Mouse (Mus musculus) heart, embryonic 16.5 days (tissue): Measurements from ENCODE around the gene Itga10. TPM values are rescaled to one million over a fixed set of nuclear protein-coding genes. Genes with fewer than 3 reads are reported as not detected.
"Not testable (repeated sequence)": the region's sequence is repeated elsewhere in the genome, so short reads cannot be mapped to it uniquely, and the experiment has no call there.

Source experiments
- ATAC-seq: fragments of 200-750 bp; cut with Nextera tagmentation; replicated peaks from 2 replicates; pipeline ENCODE4 v1.8.0; 2017; ENCODE audit warnings: moderate number of reproducible peaks; ENCODE audit not compliant: insufficient read depth, low FRiP score; ENCODE audit errors: extremely low read depth
- H3K27ac ChIP-seq: fragments of 300-500 bp; sonication (generic); 2 replicates; pipeline ENCODE4 v1.5.1; 2014; ENCODE audit warnings: mild to moderate bottlenecking, low read length, control low read depth, moderate library complexity
- H3K27me3 ChIP-seq: fragments of 300-500 bp; sonication (generic); 2 replicates; pipeline ENCODE4 v1.6.1; 2014; ENCODE audit warnings: low read length, mixed read lengths; ENCODE audit not compliant: control insufficient read depth, insufficient read depth
- H3K36me3 ChIP-seq: fragments of 300-500 bp; sonication (generic); 2 replicates; pipeline ENCODE4 v1.6.1; 2014; ENCODE audit not compliant: control insufficient read depth, insufficient read depth
- H3K4me1 ChIP-seq: fragments of 300-500 bp; sonication (generic); 2 replicates; pipeline ENCODE4 v1.6.1; 2014; ENCODE audit warnings: low read length, mixed read lengths; ENCODE audit not compliant: control insufficient read depth, insufficient read depth
- H3K4me2 ChIP-seq: fragments of 300-500 bp; sonication (generic); 2 replicates; pipeline ENCODE4 v1.6.1; 2014; ENCODE audit warnings: low read depth, mild to moderate bottlenecking, control low read depth, low read length
- H3K4me3 ChIP-seq: fragments of 300-500 bp; sonication (generic); 2 replicates; pipeline ENCODE4 v1.5.1; 2014; ENCODE audit warnings: mild to moderate bottlenecking, control low read depth, low read length
- H3K9ac ChIP-seq: fragments of 300-500 bp; sonication (generic); 2 replicates; pipeline ENCODE4 v1.6.1; 2014; ENCODE audit warnings: low read length, control low read depth
- H3K9me3 ChIP-seq: fragments of 300-500 bp; sonication (generic); replicated peaks from 2 replicates; pipeline ENCODE4 v1.6.1; 2016; ENCODE audit warnings: low read length; ENCODE audit not compliant: control insufficient read depth
- WGBS: fragments of 180-500 bp; shearing (Covaris S2); extraction: QIAGEN DNeasy Blood & Tissue Kit; methylation state at CpG from one replicate; pipeline ENCODE4 v1.1.7; 2014; 5-methylcytosine and 5-hydroxymethylcytosine counted together
- polyA plus RNA-seq: library from polyadenylated mRNA; unstranded; fragments of >200 nt; fragmentation: Nextera tagmentation; extraction: Ambion mirVana; gene quantifications from 2 replicates; pipeline ENCODE4 v1.2.1, GENCODE M21; 2015

Gene Itga10
- polyA plus RNA-seq, 1 experiment from 2014 or later = 0.83 TPM

DNA sequence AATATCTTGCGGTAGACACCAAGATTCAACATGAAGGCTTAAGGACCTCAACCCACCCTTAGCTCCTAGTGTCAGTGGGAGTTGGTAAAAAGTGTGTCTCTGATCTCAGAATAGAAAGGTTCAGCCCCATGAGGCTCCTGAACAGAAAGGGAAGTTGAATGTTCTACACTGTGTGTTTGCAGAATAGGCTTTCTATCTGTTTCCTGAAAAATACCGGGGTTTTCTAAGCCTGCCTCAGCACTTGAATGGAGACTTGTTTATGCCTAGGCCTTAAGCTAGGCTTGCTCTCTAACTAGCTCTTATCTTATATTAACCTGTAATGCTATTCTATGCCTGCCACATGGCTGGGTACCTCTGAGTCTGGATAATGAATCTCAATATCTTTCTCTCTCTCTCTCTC lies 15.5 kb downstream of the Itga10 start:
- Histone ChIP-seq H3K4me1 (peaks cover 9% of the 10 kb centered on the region), H3K4me3 (no peak overlapping the region), H3K27me3 (no peaks in the 10 kb centered on the region), H3K36me3 (no peaks in the 10 kb centered on the region), H3K4me2 (no peak overlapping the region), H3K9me3 (no peaks in the 10 kb centered on the region), H3K9ac (no peak overlapping the region), H3K27ac (no peak overlapping the region)
- no peak for ATAC-seq
- 71% methylated on average over 2 of the region's 2 CpGs for WGBS

DNA sequence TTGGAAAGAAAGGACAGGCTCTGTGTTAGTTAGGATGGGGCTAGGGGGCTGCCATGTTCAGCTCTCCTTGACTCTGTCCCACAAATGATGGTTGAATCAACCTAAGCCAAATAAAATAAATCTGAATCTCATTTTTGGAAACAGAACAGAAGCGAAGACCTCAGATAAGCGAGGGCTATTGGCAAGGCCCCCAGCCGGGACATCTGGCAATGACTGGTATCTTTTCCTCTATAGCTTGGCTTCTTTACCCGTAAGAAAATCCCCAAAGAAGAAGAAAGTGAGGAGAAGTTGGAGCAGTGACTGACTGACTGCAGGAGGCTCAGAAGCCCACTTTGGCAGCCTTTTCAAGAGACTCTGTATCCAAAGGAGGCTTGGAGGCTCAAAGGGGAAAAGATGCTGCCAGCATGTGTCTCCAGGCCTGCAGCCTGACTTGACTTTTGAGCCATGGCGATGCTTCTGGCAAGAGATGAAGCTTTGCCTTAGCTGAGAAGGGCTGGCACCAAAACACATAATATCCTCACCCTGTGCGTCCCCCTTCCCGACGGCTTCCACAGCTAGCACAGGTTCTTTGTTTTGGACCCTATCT lies 17.4 kb downstream of the Itga10 start:
- Histone ChIP-seq H3K36me3 (no peaks in the 10 kb centered on the region), H3K4me3 (no peak overlapping the region; the same call in 1 of the 2 replicates), H3K9me3 (no peaks in the 10 kb centered on the region), H3K4me1 (peaks cover 9% of the 10 kb centered on the region), H3K27ac (no peak overlapping the region), H3K27me3 (no peaks in the 10 kb centered on the region), H3K4me2 (peak overlapping the region; percentile 75), H3K9ac (no peak overlapping the region)
- WGBS = 49% methylated on average over 8 of the region's 8 CpGs
- ATAC-seq = 0 out of 2 replicates have a peak, but pooled peaks have one; percentile 10

DNA sequence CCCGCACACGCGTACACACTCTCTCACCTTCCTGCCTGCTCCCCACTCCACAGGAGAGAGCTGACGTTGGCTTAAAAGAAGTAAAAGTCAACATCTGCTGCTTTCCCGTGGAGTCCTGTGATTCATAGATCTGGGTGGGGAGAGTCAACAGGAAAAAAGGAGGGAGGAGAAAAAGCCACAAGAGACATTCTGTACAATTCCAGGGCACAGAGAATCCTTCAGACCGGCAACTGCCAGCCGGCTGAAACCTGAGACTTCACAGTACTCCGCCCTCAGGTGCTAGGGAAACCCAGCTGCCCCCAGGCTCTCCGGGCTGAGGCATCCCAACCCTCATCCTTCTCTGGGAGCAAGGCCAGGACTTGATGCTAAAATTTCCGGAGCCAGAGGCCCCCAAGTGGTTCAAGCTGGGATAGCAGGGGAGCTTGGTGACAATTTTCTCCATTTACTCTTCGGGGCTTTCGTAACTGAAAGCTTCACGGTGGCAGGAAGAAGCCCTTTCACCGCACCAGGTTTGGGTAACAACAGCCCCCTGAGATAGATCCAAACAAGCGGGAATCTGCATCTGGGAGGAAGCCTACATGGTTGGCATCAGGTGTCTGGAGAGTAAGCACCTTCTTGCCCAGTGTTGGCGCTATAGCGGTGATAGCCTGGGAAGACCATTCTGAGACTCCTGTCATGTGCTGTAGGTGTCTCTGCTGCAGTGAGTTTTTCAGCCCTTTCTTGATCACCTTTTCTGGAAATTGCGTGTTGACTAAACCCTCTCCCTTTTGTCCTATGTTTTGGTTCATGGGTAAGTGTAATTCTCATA lies 18.3 kb downstream of the Itga10 start:
- Histone ChIP-seq H3K27me3 (no peaks in the 10 kb centered on the region), H3K4me3 (peak overlapping the region; percentile 45), H3K4me1 (peaks cover 9% of the 10 kb centered on the region), H3K4me2 (peak overlapping the region; percentile 75), H3K36me3 (no peaks in the 10 kb centered on the region), H3K27ac (no peak overlapping the region), H3K9me3 (no peaks in the 10 kb centered on the region), H3K9ac (peak overlapping the region; percentile 64)
- peak; percentile 74 for ATAC-seq
- WGBS = 3% methylated on average over 18 of the region's 18 CpGs

DNA sequence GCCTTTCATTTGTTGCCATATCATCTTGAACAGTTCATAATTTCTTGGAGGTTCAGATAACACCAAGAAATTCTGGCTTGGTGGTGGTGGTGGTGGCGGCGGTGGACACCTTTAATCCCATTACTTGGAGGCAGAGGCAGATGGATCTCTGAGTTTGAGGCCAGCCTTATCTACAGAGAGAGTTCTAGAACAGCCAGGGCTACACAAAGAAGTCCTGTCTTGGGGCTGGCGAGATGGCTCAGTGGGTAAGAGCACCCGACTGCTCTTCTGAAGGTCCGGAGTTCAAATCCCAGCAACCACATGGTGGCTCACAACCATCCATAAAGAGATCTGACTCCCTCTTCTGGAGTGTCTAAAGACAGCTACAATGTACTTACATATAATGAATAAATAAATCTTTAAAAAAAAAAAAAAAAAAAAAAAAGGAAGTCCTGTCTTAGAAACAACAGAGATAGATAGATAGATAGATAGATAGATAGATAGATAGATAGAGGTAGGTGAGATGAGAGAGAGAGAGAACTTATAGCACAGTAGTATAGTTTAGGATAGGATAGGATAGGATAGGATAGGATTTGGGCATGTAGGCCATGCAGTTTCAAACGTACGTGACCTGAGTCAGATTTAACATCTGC lies 20.5 kb downstream of the Itga10 start:
- H3K4me2 ChIP-seq, H3K27me3 ChIP-seq, H3K4me3 ChIP-seq, H3K9ac ChIP-seq, H3K9me3 ChIP-seq, ATAC-seq, H3K36me3 ChIP-seq, H3K27ac ChIP-seq: not testable (repeated sequence)
- WGBS = 85% methylated on average over 7 of the region's 7 CpGs
- peaks cover 13% of the 10 kb centered on the region for H3K4me1 ChIP-seq

DNA sequence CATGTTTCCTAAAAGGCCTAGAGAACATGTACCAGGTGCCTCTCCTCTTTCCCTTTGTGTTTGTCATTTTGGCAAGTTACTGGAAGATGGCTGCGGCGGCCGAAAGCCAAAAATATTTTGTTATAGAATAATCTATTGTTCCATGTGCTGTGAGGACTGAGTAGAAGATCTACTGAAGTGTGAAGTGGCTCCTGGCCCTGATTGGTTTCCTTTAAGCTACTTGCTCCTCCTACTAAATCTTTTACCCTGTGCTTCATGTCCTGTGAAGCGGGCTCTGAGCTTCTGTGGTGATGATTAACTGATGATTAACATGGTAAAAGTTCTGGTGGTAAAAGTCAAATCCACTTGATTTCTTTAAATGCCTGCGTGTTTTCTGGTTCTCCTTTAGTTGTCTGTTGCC lies 21.5 kb downstream of the Itga10 start:
- Histone ChIP-seq H3K4me3 (no peak overlapping the region), H3K9me3 (no peaks in the 10 kb centered on the region), H3K4me1 (peaks cover 13% of the 10 kb centered on the region), H3K27ac (no peak overlapping the region), H3K9ac (no peak overlapping the region), H3K36me3 (no peaks in the 10 kb centered on the region), H3K27me3 (no peaks in the 10 kb centered on the region), H3K4me2 (no peak overlapping the region)
- ATAC-seq = no peak
- 91% methylated on average over 5 of the region's 5 CpGs for WGBS

DNA sequence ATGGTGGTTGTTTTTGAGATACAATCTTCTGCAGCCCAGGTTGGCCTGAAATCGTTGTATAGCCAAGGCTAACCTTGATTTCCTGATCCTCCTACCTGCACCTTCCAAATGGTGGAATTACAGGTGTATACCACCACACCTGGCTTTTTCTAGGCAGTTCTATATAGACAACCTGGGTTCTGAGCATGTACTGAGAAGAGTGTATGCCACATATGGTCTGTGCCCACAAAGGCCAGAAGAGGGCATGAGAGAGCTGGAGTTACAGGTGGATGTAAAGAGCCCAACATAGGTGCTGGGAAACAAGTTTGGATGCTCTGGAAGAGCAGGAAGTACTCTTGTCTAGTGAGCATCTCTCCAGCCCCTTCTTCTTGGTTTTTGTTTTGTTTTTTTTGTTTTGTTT lies 21.9 kb downstream of the Itga10 start:
- H3K4me2 ChIP-seq = no peak overlapping the region
- H3K4me1 ChIP-seq = peaks cover 13% of the 10 kb centered on the region
- H3K27ac ChIP-seq = no peak overlapping the region
- no peaks in the 10 kb centered on the region for H3K9me3 ChIP-seq
- H3K4me3 ChIP-seq = no peak overlapping the region
- WGBS = 27% methylated on average over 1 of the region's 1 CpGs
- H3K36me3 ChIP-seq = no peaks in the 10 kb centered on the region
- H3K27me3 ChIP-seq = no peaks in the 10 kb centered on the region
- no peak overlapping the region for H3K9ac ChIP-seq
- no peak for ATAC-seq

GRCm38 (mm10) chr3:96668424-96669067 lies 23.2 kb downstream of the Itga10 start:
- peaks cover 11% of the 10 kb centered on the region for H3K4me1 ChIP-seq
- H3K4me2 ChIP-seq = no peak overlapping the region
- no peaks in the 10 kb centered on the region for H3K36me3 ChIP-seq
- no peak overlapping the region for H3K27ac ChIP-seq
- no peak overlapping the region for H3K4me3 ChIP-seq
- H3K9me3 ChIP-seq = no peaks in the 10 kb centered on the region
- no peak for ATAC-seq
- 88% methylated on average over 5 of the region's 5 CpGs for WGBS
- no peaks in the 10 kb centered on the region for H3K27me3 ChIP-seq
- no peak overlapping the region for H3K9ac ChIP-seq

DNA sequence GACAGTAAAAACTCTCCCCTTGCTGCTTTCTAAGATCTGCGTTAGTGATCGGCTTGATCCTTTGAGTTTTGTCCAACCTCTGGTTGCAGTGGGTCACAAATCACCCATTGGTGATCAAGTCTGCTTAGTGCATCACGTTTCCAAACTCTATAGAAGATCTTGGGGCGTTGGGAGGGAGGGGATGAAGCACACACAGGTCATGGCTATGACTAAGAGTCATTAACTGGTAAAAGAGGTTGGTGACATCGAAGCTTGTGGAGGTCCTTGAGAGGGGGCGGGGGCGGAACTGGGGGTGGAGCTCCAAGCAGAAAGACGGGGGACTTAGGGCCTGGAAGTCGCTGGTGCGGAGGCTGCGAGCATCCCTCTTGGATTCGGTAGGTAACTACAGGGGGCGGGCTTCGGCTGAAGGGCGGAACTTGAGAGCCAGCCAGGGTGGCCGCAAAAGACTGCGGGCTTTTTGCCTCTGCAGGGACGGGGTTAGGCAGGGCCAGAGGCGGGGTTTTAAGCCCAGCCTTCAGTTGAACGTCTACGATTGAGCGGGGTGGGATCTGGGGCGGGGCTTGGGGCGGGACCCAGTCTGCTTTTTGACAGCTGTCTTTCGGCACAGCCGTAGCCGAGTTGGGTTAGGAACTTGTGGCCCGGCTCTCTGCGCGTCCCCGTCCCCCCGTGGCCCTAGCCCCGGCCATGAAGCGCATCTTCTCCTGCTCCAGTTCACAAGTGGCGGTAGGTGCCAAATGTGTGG lies 24.5 kb downstream of the Itga10 start, which contains the start of gene Ankrd35:
Ankrd35 (plus strand) TSS at position 405 of the 742 bp plus-strand sequence.
- Histone ChIP-seq H3K4me1 (peaks cover 4% of the 10 kb centered on the region), H3K27ac (no peak within 1 kb of the TSS), H3K9me3 (no peaks in the 10 kb centered on the region), H3K9ac (peak within 1 kb of the TSS; percentile 35), H3K36me3 (no peaks in the 10 kb centered on the region), H3K4me2 (peak within 1 kb of the TSS; percentile 78), H3K4me3 (peak within 1 kb of the TSS; percentile 52), H3K27me3 (no peaks in the 10 kb centered on the region)
- ATAC-seq = peak; percentile 95
- 6% methylated on average over 35 of the region's 35 CpGs for WGBS
